Mouse (Mus musculus): ENCODE measurements around the gene Agk. TPM values are rescaled to one million over a fixed set of nuclear protein-coding genes. Genes with fewer than 3 reads are reported as not detected.

Gene Agk
- polyA plus RNA-seq, 1 experiment from 2014 or later = 13.1 TPM

- Histone ChIP-seq H3K36me3 (ENCODE audit: inconsistent target) (no peaks in the 10 kb centered on the region), H3K4me3 (ENCODE audit: inconsistent target) (no peak overlapping the region), H3K27ac (no peak overlapping the region), H3K79me2 (ENCODE audit: inconsistent target) (no peaks in the 10 kb centered on the region)
- WGBS (ENCODE audit: missing documents) = 100% methylated on average over 4 of the region's 4 CpGs
These were observed 56.9 kb downstream of the Agk start for GRCm38 (mm10) chr6:40381908-40382307.

DNA sequence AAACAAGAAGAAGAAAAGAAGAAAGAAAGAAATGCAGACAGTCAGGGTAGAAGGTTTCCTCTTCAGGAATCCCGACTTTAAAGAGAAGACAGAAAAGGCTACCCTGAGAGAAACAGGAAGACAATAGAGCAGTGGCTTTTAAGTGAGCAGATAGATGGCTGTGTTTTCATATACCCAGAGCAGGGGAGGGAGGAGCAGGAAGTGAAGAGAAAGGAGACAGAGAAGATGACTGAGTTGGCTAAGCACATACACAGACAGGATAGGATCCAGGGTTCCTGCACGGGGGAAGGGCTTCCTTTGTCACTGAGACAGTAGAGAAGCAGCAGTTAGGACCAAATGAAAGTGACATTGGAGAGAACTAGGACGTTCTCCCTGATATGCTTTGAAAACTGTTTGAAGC is 60.7 kb downstream of the Agk start:
- no peak overlapping the region for H3K27ac ChIP-seq
- WGBS (ENCODE audit: missing documents) = 70% methylated on average over 3 of the region's 3 CpGs
- H3K79me2 ChIP-seq (ENCODE audit: inconsistent target) = no peaks in the 10 kb centered on the region
- peaks cover 4% of the 10 kb centered on the region; the same call in 1 of the 2 replicates for H3K36me3 ChIP-seq (ENCODE audit: inconsistent target)
- H3K4me3 ChIP-seq (ENCODE audit: inconsistent target) = no peak overlapping the region

DNA sequence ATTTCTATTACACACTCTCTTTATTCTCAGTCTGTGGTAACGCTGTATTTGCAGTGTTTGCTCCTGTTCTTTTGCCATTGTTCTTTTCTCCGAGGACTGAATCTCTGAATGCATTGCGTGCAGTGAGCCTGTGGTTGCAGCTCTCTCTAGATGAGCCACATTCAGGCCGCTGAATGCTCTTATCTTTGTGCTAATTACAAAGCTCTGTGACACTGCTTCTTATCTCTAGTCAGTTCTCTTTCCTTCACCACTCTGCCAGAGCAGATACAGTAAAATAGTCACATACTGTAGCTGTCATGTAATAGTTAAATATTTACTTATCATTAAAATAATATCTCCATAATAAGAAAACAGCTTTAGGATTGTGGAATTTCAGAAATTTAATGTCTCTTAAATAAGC is 63.7 kb downstream of the Agk start:
- peaks cover 4% of the 10 kb centered on the region; the same call in 1 of the 2 replicates for H3K36me3 ChIP-seq (ENCODE audit: inconsistent target)
- H3K4me3 ChIP-seq (ENCODE audit: inconsistent target) = no peak overlapping the region
- H3K79me2 ChIP-seq (ENCODE audit: inconsistent target) = no peaks in the 10 kb centered on the region
- H3K27ac ChIP-seq = no peak overlapping the region
- WGBS (ENCODE audit: missing documents) = 91% methylated on average over 4 of the region's 4 CpGs

DNA sequence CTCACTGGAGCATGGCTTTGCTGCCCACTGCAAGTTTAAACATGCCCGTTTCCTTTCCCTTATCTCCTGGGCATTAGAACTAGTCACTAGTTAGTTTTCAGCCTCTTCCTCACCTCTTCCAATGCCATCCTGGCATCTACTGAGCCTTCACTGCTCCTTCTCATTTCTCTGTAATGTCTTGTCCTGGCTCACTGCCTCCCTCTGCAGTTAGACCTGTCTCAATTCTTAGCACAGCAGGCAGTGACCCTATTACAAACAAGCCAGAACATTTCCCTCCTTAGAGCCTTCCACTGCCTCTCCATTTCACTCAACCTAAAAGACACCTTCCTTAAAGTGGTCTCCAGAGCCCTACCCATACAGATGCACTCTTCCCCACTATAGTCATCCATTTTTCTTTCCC is 66.0 kb downstream of the Agk start:
- Histone ChIP-seq H3K79me2 (ENCODE audit: inconsistent target) (no peaks in the 10 kb centered on the region), H3K4me3 (ENCODE audit: inconsistent target) (no peak overlapping the region), H3K27ac (no peak overlapping the region), H3K36me3 (ENCODE audit: inconsistent target) (peaks cover 12% of the 10 kb centered on the region; the same call in 1 of the 2 replicates)
- 93% methylated on average over 1 of the region's 1 CpGs for WGBS (ENCODE audit: missing documents)

DNA sequence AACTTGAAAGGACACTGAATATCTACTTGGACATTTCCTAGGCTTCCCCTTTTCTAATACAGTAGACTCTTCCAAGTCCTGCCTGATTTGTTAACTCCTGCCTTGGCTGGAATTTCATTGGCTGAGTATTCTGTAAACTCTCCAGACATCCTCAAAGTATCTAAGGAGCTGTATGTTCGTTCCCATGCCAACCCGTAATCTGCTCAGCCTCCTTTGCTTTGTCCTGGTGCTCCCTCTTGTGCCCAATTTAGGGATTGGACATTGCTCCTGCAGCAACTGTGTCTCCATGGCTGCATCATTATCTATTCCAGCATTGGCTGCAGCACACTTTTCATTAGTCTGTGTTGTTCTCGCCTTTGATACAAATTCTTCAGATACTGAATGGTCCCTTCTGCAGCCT is 68.2 kb downstream of the Agk start:
- Histone ChIP-seq H3K4me3 (ENCODE audit: inconsistent target) (no peak overlapping the region), H3K79me2 (ENCODE audit: inconsistent target) (no peaks in the 10 kb centered on the region), H3K27ac (no peak overlapping the region), H3K36me3 (ENCODE audit: inconsistent target) (peaks cover 12% of the 10 kb centered on the region; the same call in 1 of the 2 replicates)
- 90% methylated on average over 3 of the region's 3 CpGs for WGBS (ENCODE audit: missing documents)

DNA sequence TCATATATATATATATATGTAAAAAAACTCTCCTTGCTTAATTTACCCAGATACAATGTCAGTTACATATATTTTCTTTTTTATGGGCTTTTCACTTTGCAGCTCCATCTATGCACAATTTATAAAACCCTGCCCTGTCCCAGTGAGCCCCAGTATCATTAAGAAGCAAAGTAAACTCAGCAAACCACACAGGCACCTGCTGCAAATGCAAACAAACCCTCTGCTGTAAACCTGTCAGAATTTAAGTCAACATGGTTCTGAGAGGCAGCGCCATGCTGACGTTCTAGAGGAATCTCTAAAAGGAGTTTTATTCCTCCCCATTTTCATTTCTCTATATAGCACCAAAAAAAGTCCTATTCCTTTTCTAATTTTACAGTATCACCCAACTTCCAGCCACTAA is 77.1 kb downstream of the Agk start:
- 0 out of 2 replicates have a peak, but pooled peaks cover 6% of the 10 kb centered on the region for H3K36me3 ChIP-seq (ENCODE audit: inconsistent target)
- H3K79me2 ChIP-seq (ENCODE audit: inconsistent target) = no peaks in the 10 kb centered on the region
- no peak overlapping the region for H3K4me3 ChIP-seq (ENCODE audit: inconsistent target)
- WGBS (ENCODE audit: missing documents) = 100% methylated on average over 2 of the region's 2 CpGs
- no peak overlapping the region for H3K27ac ChIP-seq

DNA sequence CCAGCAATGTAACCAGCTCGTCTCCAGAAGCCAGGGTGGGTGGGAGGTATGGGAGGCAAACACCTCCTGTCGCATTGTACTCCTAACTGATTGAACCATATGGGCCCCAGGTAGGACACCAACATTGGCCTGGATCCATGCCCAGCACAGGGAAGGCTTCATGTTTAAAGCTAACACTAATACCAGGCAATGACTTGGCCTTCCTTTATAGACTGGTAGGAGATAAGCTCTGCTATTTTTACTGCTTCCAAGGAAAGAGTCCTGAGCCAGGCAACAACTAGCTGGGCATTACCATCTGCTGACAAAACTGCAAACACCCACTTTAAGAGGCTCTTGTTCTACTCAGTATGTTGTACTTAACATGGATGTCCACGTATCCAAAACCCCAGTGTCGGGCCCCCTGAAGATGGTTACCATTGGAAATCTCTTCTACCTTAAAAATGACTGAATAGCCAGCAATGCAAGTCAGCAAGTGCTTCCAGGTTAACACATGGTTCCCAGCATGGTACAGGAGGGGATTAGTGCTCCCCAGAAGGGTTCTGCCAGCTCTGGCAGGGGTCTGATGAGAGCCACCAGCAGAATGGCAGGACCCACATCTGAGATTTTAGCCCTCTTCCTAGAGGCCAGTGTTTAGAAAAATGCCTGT is 78.8 kb downstream of the Agk start:
- H3K27ac ChIP-seq = no peak overlapping the region
- WGBS (ENCODE audit: missing documents) = 93% methylated on average over 4 of the region's 4 CpGs
- no peak overlapping the region for H3K4me3 ChIP-seq (ENCODE audit: inconsistent target)
- no peaks in the 10 kb centered on the region for H3K79me2 ChIP-seq (ENCODE audit: inconsistent target)
- 0 out of 2 replicates have a peak, but pooled peaks cover 6% of the 10 kb centered on the region for H3K36me3 ChIP-seq (ENCODE audit: inconsistent target)

- Histone ChIP-seq H3K27ac (no peak overlapping the region), H3K36me3 (ENCODE audit: inconsistent target) (no peaks in the 10 kb centered on the region), H3K79me2 (ENCODE audit: inconsistent target) (no peaks in the 10 kb centered on the region), H3K4me3 (ENCODE audit: inconsistent target) (no peak overlapping the region)
- WGBS (ENCODE audit: missing documents) = 71% methylated on average over 3 of the region's 3 CpGs
These were observed 86.1 kb downstream of the Agk start for GRCm38 (mm10) chr6:40411085-40411484.

DNA sequence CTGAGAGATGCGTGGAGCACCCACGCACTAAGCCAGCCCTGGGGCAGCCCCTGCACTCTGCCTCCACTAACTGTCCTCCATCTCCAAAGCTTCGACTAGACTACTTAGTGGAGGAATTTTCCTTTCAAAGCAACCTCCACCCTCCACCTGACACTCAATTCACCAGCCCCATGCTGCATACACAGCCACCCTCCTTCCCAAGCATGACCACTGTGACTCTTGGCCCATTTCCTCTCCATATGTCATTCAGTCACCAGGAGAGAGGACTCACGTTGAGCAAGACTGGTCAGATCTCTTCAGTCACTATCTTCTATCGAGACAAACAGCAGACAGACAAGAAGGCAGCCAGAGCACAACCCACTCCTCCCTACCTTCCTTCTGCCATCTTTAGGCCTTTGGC is 88.1 kb downstream of the Agk start:
- Histone ChIP-seq H3K36me3 (ENCODE audit: inconsistent target) (no peaks in the 10 kb centered on the region), H3K4me3 (ENCODE audit: inconsistent target) (no peak overlapping the region), H3K27ac (no peak overlapping the region), H3K79me2 (ENCODE audit: inconsistent target) (no peaks in the 10 kb centered on the region)
- 81% methylated on average over 5 of the region's 5 CpGs for WGBS (ENCODE audit: missing documents)

DNA sequence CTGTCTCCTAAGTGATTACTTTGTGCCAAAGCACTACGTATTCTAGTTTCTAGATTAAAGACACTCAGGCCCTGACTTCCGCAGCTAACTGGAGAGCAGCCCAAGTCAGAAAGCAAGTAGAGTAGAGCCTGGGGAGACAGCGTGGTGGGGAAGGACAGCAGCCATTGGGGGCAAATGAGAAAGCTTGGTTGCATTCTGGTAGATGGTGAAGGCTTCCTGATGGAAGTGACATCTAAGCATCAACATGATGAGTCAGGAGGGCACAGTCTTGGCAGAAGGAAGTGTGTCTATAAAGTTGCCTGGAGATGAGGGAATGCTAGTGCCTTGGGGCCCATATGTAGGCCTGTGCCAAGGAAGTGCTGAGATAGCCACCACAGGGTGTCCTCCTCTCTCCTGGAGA is 88.6 kb downstream of the Agk start:
- Histone ChIP-seq H3K79me2 (ENCODE audit: inconsistent target) (no peaks in the 10 kb centered on the region), H3K27ac (no peak overlapping the region), H3K4me3 (ENCODE audit: inconsistent target) (no peak overlapping the region), H3K36me3 (ENCODE audit: inconsistent target) (no peaks in the 10 kb centered on the region)
- 95% methylated on average over 3 of the region's 3 CpGs for WGBS (ENCODE audit: missing documents)

- Histone ChIP-seq H3K27ac (no peak overlapping the region), H3K4me3 (ENCODE audit: inconsistent target) (no peak overlapping the region), H3K79me2 (ENCODE audit: inconsistent target) (no peaks in the 10 kb centered on the region), H3K36me3 (ENCODE audit: inconsistent target) (no peaks in the 10 kb centered on the region)
- 84% methylated on average over 5 of the region's 5 CpGs for WGBS (ENCODE audit: missing documents)
These were observed 90.8 kb downstream of the Agk start for GRCm38 (mm10) chr6:40415799-40416198.

GRCm38 (mm10) chr6:40418386-40418785 is 93.4 kb downstream of the Agk start:
- no peak overlapping the region for H3K27ac ChIP-seq
- H3K79me2 ChIP-seq (ENCODE audit: inconsistent target) = no peaks in the 10 kb centered on the region
- 100% methylated on average over 3 of the region's 4 CpGs for WGBS (ENCODE audit: missing documents)
- no peaks in the 10 kb centered on the region for H3K36me3 ChIP-seq (ENCODE audit: inconsistent target)
- no peak overlapping the region for H3K4me3 ChIP-seq (ENCODE audit: inconsistent target)

DNA sequence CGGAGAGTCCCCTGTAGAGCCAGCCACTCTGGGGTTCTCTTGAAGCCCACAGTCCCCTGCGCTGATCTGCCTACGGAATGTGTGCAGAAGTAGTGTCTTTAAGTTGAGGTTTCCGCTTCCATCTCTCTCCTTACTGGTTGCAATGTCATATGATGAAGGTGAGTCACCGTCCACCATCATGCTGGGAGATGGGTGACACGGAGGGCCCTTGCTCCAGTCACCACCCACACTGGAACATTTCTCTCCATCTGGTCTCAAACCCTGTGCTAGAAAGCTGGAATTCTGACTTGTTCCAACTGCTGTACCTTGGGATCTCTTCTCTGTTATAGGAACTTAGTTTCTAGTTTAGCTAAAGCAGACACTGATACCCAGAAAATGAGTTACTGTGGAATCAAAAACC is 96.1 kb downstream of the Agk start:
- H3K36me3 ChIP-seq (ENCODE audit: inconsistent target) = no peaks in the 10 kb centered on the region
- 89% methylated on average over 6 of the region's 6 CpGs for WGBS (ENCODE audit: missing documents)
- no peak overlapping the region for H3K4me3 ChIP-seq (ENCODE audit: inconsistent target)
- no peaks in the 10 kb centered on the region for H3K79me2 ChIP-seq (ENCODE audit: inconsistent target)
- no peak overlapping the region for H3K27ac ChIP-seq

GRCm38 (mm10) chr6:40423013-40423412 is 98.0 kb downstream of the Agk start:
- Histone ChIP-seq H3K79me2 (ENCODE audit: inconsistent target) (no peaks in the 10 kb centered on the region), H3K27ac (no peak overlapping the region), H3K4me3 (ENCODE audit: inconsistent target) (no peak overlapping the region), H3K36me3 (ENCODE audit: inconsistent target) (no peaks in the 10 kb centered on the region)
- WGBS (ENCODE audit: missing documents) = 86% methylated on average over 1 of the region's 1 CpGs

DNA sequence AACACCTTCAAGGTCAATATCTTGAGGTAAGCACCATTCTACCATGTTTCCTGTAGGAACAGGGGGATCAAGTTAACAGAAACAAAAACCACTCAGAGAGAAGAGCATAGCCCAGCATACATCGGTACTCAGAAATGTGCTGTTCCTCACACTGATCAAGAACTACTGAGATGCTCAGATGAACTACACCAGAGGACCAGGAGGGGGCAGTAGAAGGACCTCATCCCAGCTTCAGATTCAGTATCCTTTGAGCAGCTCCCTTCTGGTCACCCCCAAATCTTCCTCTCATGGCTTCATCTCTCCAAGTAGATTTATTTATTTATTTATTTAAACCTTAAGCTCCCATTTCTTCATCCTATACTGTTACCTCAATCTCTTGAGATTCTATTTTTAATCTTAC is 98.8 kb downstream of the Agk start:
- H3K4me3 ChIP-seq (ENCODE audit: inconsistent target) = no peak overlapping the region
- H3K36me3 ChIP-seq (ENCODE audit: inconsistent target) = no peaks in the 10 kb centered on the region
- no peaks in the 10 kb centered on the region for H3K79me2 ChIP-seq (ENCODE audit: inconsistent target)
- 50% methylated on average over 1 of the region's 1 CpGs for WGBS (ENCODE audit: missing documents)
- H3K27ac ChIP-seq = no peak overlapping the region

GRCm38 (mm10) chr6:40427441-40427840 is 102.5 kb downstream of the Agk start:
- 92% methylated on average over 6 of the region's 7 CpGs for WGBS (ENCODE audit: missing documents)
- no peaks in the 10 kb centered on the region for H3K36me3 ChIP-seq (ENCODE audit: inconsistent target)
- H3K27ac ChIP-seq = no peak overlapping the region
- H3K4me3 ChIP-seq (ENCODE audit: inconsistent target) = no peak overlapping the region
- H3K79me2 ChIP-seq (ENCODE audit: inconsistent target) = no peaks in the 10 kb centered on the region
